Mouse (Mus musculus) hindbrain, postnatal 0 days (tissue): ENCODE measurements at regions not wholly inside any gene's neighbourhood (a gene's known extent, or its start where the extent isn't known, plus 50 kb on each side); places are given as distances from the start of the nearest gene placed in this dataset.

Source experiments
- ATAC-seq: fragments of 200-750 bp; cut with Nextera tagmentation; 2 replicates; pipeline ENCODE4 v1.8.0; 2017; ENCODE audit warnings: mild to moderate bottlenecking, moderate TSS enrichment, moderate library complexity
- DNase-seq: peaks from one replicate; pipeline ENCODE4 v3.0.0-alpha.2; 2015; ENCODE audit warnings: low spot score
- H3K27ac ChIP-seq: fragments of 300-500 bp; sonication (generic); 2 replicates; pipeline ENCODE4 v1.5.1; 2014; ENCODE audit warnings: mild to moderate bottlenecking
- H3K27me3 ChIP-seq: fragments of 300-500 bp; sonication (generic); 2 replicates; pipeline ENCODE4 v1.6.1; 2014; ENCODE audit warnings: low read length, mixed read lengths; ENCODE audit not compliant: insufficient read depth
- H3K36me3 ChIP-seq: fragments of 300-500 bp; sonication (generic); 2 replicates; pipeline ENCODE4 v1.6.1; 2014; ENCODE audit warnings: low read length, mixed read lengths; ENCODE audit not compliant: insufficient read depth
- H3K4me1 ChIP-seq: fragments of 300-500 bp; sonication (generic); 2 replicates; pipeline ENCODE4 v1.6.1; 2014; ENCODE audit warnings: antibody characterized with exemption, low read length, mixed read lengths; ENCODE audit not compliant: insufficient read depth
- H3K4me2 ChIP-seq: fragments of 300-500 bp; sonication (generic); 2 replicates; pipeline ENCODE4 v1.6.1; 2014; ENCODE audit warnings: low read depth, mild to moderate bottlenecking, low read length, moderate library complexity, mixed read lengths
- H3K4me3 ChIP-seq: fragments of 300-500 bp; sonication (generic); 2 replicates; pipeline ENCODE4 v1.5.1; 2014; ENCODE audit warnings: low read length
- H3K9ac ChIP-seq: fragments of 300-500 bp; sonication (generic); replicated peaks from 2 replicates; pipeline ENCODE4 v1.6.1; 2014; ENCODE audit warnings: mild to moderate bottlenecking, low read length, moderate library complexity, mixed read lengths
- H3K9me3 ChIP-seq: fragments of 300-500 bp; sonication (generic); 2 replicates; pipeline ENCODE4 v1.6.1; 2016; ENCODE audit warnings: low read length, mixed read lengths
- CTCF ChIP-seq: IDR thresholded peaks from 2 replicates; pipeline ENCODE4 v1.5.1; 2016; ENCODE audit warnings: antibody characterized with exemption, control low read depth, low read depth
- WGBS: fragments of 180-500 bp; shearing (Covaris S2); extraction: QIAGEN DNeasy Blood & Tissue Kit; methylation state at CpG from one replicate; pipeline ENCODE4 v1.1.7; 2014; 5-methylcytosine and 5-hydroxymethylcytosine counted together

GRCm38 (mm10) chr13:54874291-54875200, 74.7 kb upstream of the Unc5a start:
- Histone ChIP-seq H3K27ac (peak overlapping the region; percentile 75), H3K4me2 (peak overlapping the region; percentile 49), H3K4me1 (peaks cover 17% of the 10 kb centered on the region), H3K27me3 (no peaks in the 10 kb centered on the region), H3K4me3 (peak overlapping the region; percentile 21), H3K36me3 (no peaks in the 10 kb centered on the region), H3K9me3 (no peaks in the 10 kb centered on the region), H3K9ac (peak overlapping the region; percentile 45)
- DNase-seq, result peak; percentile 60
- TF ChIP-seq CTCF, result no peak
- under 1% methylated on average over 38 of the region's 38 CpGs for WGBS
- ATAC-seq, result peak; percentile 77

DNA sequence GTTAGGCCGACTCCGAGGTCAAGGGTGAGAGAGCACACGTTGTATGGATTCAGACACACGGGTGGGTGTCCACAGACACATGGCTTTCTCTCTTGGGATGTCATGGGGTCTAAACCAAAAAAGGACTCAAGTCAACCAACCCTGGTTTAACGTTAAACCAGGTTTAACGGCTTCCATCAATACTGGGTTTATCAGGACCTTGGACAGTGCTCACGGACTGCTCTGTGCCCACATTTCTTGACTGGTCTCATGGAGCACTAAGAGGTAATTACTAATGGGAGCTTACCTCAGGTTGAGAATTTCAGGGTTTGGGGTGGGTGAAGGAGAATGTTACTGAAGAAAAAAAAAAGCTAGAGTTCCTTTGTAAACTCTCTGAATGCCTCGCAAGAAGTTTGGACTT, 72.7 kb upstream of the Unc5a start:
- no peak overlapping the region for H3K9ac ChIP-seq
- H3K9me3 ChIP-seq, result no peaks in the 10 kb centered on the region
- no peaks in the 10 kb centered on the region for H3K27me3 ChIP-seq
- no peak overlapping the region for H3K27ac ChIP-seq
- no peaks in the 10 kb centered on the region for H3K36me3 ChIP-seq
- DNase-seq, result no peak
- H3K4me1 ChIP-seq, result peaks cover 17% of the 10 kb centered on the region
- no peak for ATAC-seq
- WGBS, result 35% methylated on average over 8 of the region's 8 CpGs
- no peak overlapping the region for H3K4me3 ChIP-seq
- no peak overlapping the region for H3K4me2 ChIP-seq
- no peak for TF ChIP-seq CTCF

GRCm38 (mm10) chr13:54877656-54878055, 71.6 kb upstream of the Unc5a start:
- ATAC-seq (no peak), DNase-seq (no peak)
- H3K9me3 ChIP-seq, result no peaks in the 10 kb centered on the region
- H3K9ac ChIP-seq, result no peak overlapping the region
- H3K4me2 ChIP-seq, result no peak overlapping the region
- no peak for TF ChIP-seq CTCF
- H3K27me3 ChIP-seq, result no peaks in the 10 kb centered on the region
- 78% methylated on average over 8 of the region's 8 CpGs for WGBS
- H3K27ac ChIP-seq, result no peak overlapping the region
- no peaks in the 10 kb centered on the region for H3K36me3 ChIP-seq
- no peak overlapping the region for H3K4me3 ChIP-seq
- peaks cover 17% of the 10 kb centered on the region for H3K4me1 ChIP-seq

DNA sequence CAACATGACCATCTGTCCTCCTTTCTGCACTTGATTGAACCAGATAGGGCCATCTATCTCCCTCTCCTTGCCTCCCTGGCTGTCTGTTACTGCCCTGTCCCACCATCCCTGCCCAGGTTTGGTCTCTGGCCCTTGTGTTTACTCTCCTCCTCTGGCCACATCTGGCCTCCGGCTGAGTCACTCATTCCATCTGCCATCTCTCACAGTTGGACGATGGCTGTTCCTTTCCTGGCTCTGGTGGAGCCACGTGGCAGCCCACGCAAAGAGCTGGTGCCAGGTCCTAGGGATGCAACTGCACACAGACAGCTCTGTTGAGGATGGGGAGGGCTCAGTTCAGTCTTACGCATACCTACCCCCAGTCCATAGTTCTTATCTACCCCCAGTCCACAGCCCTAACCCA, 69.9 kb upstream of the Unc5a start:
- 47% methylated on average over 5 of the region's 5 CpGs for WGBS
- Histone ChIP-seq H3K4me1 (peaks cover 16% of the 10 kb centered on the region), H3K36me3 (no peaks in the 10 kb centered on the region), H3K9ac (no peak overlapping the region), H3K27me3 (no peaks in the 10 kb centered on the region), H3K4me3 (no peak overlapping the region), H3K9me3 (no peaks in the 10 kb centered on the region), H3K27ac (0 out of 2 replicates have a peak overlapping the region, but pooled peaks have one; percentile 20), H3K4me2 (no peak overlapping the region)
- TF ChIP-seq CTCF, result no peak
- DNase-seq (no peak), ATAC-seq (no peak)

DNA sequence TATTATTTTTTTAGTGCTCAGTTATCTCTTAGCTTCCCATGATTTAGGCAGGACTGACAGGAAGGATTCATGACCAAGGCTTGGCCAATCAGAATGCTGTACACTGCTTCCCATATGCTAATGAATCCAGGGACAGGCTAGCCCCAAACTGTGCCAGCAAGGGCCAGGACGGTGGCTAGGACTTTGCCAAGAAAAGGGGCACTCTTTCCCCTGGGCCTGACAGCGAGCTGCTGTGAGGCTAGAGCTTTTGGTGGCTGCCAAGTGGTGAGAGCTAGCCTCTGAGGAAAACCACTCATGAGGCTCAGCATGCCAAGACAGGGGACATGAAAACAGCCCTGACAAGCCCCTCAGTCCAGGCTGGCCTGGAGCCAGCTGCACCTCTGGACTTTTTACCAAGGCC, 69.0 kb upstream of the Unc5a start:
- peak; percentile 73 for DNase-seq
- TF ChIP-seq CTCF, result no peak
- Histone ChIP-seq H3K4me3 (no peak overlapping the region), H3K9me3 (no peaks in the 10 kb centered on the region), H3K27ac (no peak overlapping the region; the same call in 1 of the 2 replicates), H3K36me3 (no peaks in the 10 kb centered on the region), H3K4me1 (peaks cover 19% of the 10 kb centered on the region; the same call in 1 of the 2 replicates), H3K4me2 (no peak overlapping the region), H3K9ac (no peak overlapping the region), H3K27me3 (no peaks in the 10 kb centered on the region)
- ATAC-seq, result peak; percentile 70
- WGBS, result 25% methylated on average over 2 of the region's 2 CpGs

DNA sequence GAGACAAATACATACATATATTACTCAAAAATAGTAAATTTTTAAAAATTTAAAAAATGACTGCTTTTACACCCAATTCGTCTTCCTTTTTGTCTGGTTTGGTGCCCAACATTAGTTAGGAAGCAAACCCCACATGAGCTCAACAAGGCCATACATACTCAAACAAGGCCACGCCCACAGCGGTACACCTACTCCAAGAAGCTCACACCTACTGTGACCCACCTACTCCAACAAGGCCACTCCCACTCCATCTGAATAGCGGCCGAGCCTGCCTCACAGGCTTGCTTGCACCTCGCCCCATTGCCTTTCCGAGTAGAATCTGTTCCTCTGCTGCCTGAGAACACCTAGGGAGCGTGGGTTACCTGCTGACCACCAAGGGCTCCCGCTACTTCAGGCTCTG, 66.4 kb upstream of the Unc5a start:
- H3K27me3 ChIP-seq, result no peaks in the 10 kb centered on the region
- H3K9ac ChIP-seq, result no peak overlapping the region
- no peak overlapping the region for H3K4me3 ChIP-seq
- H3K27ac ChIP-seq, result no peak overlapping the region
- H3K4me1 ChIP-seq, result peaks cover 26% of the 10 kb centered on the region
- H3K9me3 ChIP-seq, result no peaks in the 10 kb centered on the region
- no peak for ATAC-seq
- no peak for DNase-seq
- H3K4me2 ChIP-seq, result no peak overlapping the region
- no peak for TF ChIP-seq CTCF
- 71% methylated on average over 9 of the region's 9 CpGs for WGBS
- H3K36me3 ChIP-seq, result no peaks in the 10 kb centered on the region
